In the genomic region with DNA sequence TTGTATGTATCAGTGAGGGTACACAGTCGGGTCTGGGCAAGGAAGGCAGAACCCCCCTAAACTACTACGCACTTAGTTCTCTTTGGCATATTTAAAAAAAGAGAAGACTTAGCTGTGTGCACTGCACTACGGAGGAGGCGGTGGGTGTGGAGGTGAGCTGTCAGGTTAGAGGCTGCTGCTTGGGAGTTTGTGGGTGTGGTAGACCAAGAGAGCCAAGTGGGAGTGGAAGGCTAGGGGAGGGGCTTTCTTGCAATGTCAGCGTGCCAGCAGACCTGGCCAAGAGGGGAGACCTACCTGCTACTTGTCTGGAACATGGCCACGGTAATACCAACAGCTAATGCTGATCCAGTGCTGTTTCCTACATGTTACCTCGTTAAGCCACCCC, we compare ENCODE assay signal across 7 mouse cellular contexts. TPM values are rescaled to one million over a fixed set of nuclear protein-coding genes. Genes with fewer than 3 reads are reported as not detected.
DNase-seq lines count a peak whose midpoint lies in the region; ATAC-seq and TF ChIP-seq lines count a peak whose summit lies in the region.

No protein-coding gene starts in this region.

- ATAC-seq in embryonic facial prominence, embryonic 12.5 days (ENCODE audit: insufficient number of reproducible peaks, insufficient read depth, low FRiP score, low TSS enrichment), result no peak; the same call in 1 of the 2 replicates

- peak overlapping the region; percentile 90 for H3K4me2 ChIP-seq in embryonic facial prominence, embryonic 12.5 days (replicated peaks)

- H3K27me3 ChIP-seq in embryonic facial prominence, embryonic 12.5 days, result peaks cover 26% of the 10 kb centered on the region

- WGBS in embryonic facial prominence, embryonic 12.5 days, result 39% methylated on average over 7 of the region's 7 CpGs

- peaks cover 0 to 6% of the 10 kb centered on the region in 2 experiments; a peak in 1 of 4 replicates for H3K4me1 ChIP-seq in ES-E14 (ENCODE audit: control insufficient read depth in 2 of 2, insufficient read depth in 2 of 2, low read length in 2 of 2, poor library complexity in 1 of 2)
- peaks cover 6% of the 10 kb centered on the region for H3K4me1 ChIP-seq in embryonic facial prominence, embryonic 12.5 days

- in situ Hi-C loops in ES-E14 (cut with MboI; ENCODE audit: low sequenced_read_pairs in 2 of 2, unreplicated experiment in 2 of 2), result no loop called here

- DNase-seq in ES-E14 (ENCODE audit: low read depth, low spot score), result no peak
- peak; percentile 33 for DNase-seq in kidney, adult 18-20 months
- peak; percentile 16 for DNase-seq in lung, postnatal 25 days (ENCODE audit: low spot score)
- DNase-seq in thymus, postnatal 10 days (ENCODE audit: low spot score in 2 of 2), result peak; percentile 52 to 66
- DNase-seq in layer of hippocampus, adult 9-11 months, result no peak
- no peak for DNase-seq in spleen, postnatal 14 days (ENCODE audit: low spot score in 2 of 2)

- no peaks in the 10 kb centered on the region for H3K36me3 ChIP-seq in ES-E14 (ENCODE audit: control insufficient read depth, insufficient read depth, low read length, poor library complexity, severe bottlenecking)
- H3K36me3 ChIP-seq in embryonic facial prominence, embryonic 12.5 days, result no peaks in the 10 kb centered on the region

- H3K4me3 ChIP-seq in ES-E14 (ENCODE audit: insufficient read depth in 1 of 2, low read depth in 1 of 2, low read length in 2 of 2, poor library complexity in 1 of 2, severe bottlenecking in 1 of 2), result peak overlapping the region; percentile 77 to 87
- no peak overlapping the region for H3K4me3 ChIP-seq in embryonic facial prominence, embryonic 12.5 days

- H3K9me3 ChIP-seq in ES-E14 (ENCODE audit: control insufficient read depth, insufficient read depth, low read depth, low read length), result no peaks in the 10 kb centered on the region
- no peaks in the 10 kb centered on the region for H3K9me3 ChIP-seq in embryonic facial prominence, embryonic 12.5 days

- H3K9ac ChIP-seq in ES-E14 (ENCODE audit: insufficient read depth, low read depth, low read length, poor library complexity, severe bottlenecking), result no peak overlapping the region
- no peak overlapping the region for H3K9ac ChIP-seq in embryonic facial prominence, embryonic 12.5 days

- H3K27ac ChIP-seq in ES-E14 (ENCODE audit: insufficient read depth, low read depth, low read length, poor library complexity, severe bottlenecking), result no peak overlapping the region
- H3K27ac ChIP-seq in embryonic facial prominence, embryonic 12.5 days, result no peak overlapping the region

TF ChIP-seq in ES-E14, 5 proteins besides CTCF, POLR2A, EP300 and RAD21:
- no peak for TF ChIP-seq ZC3H11A (IDR thresholded peaks at IDR 0.05; ENCODE audit: borderline replicate concordance, low read depth, low read length)
- TF ChIP-seq ZNF384 (IDR thresholded peaks at IDR 0.05; ENCODE audit: low read depth, low read length), result no peak
- no peak for TF ChIP-seq MAFK (IDR thresholded peaks at IDR 0.05; ENCODE audit: insufficient read depth, low read depth, low read length)
- no peak for TF ChIP-seq CHD2 (IDR thresholded peaks at IDR 0.05; ENCODE audit: low read depth, low read length)
- TF ChIP-seq HCFC1 (IDR thresholded peaks at IDR 0.05; ENCODE audit: borderline replicate concordance, insufficient read depth, low read length), result no peak
TF ChIP-seq in ES-E14: peak in this region for 0.

RNA-seq across cellular contexts. Expression of gene Rasgrp1, which starts 0.4 kb away (rescaled TPM):
- 0.67 and 1.2 TPM in 2 replicates for total RNA-seq in ES-E14 (2012; rRNA removed)
- 0.33 and 1.2 TPM in 2 replicates for polyA plus RNA-seq in embryonic facial prominence, embryonic 12.5 days (2016; fragmentation: Nextera tagmentation; extraction: Ambion mirVana)

Comparison
In these comparisons a context has a peak if more than half of its experiments do, and no peak if none do; other contexts are left out.
1. DNase-seq: peak in kidney, adult 18-20 months (single experiment), lung, postnatal 25 days (single experiment) and thymus, postnatal 10 days (2 of 2); none in ES-E14 (single experiment), layer of hippocampus, adult 9-11 months (single experiment) and spleen, postnatal 14 days (0 of 2).